Mouse (Mus musculus): ENCODE measurements around the gene Wapl.

Wapl gene

DNA sequence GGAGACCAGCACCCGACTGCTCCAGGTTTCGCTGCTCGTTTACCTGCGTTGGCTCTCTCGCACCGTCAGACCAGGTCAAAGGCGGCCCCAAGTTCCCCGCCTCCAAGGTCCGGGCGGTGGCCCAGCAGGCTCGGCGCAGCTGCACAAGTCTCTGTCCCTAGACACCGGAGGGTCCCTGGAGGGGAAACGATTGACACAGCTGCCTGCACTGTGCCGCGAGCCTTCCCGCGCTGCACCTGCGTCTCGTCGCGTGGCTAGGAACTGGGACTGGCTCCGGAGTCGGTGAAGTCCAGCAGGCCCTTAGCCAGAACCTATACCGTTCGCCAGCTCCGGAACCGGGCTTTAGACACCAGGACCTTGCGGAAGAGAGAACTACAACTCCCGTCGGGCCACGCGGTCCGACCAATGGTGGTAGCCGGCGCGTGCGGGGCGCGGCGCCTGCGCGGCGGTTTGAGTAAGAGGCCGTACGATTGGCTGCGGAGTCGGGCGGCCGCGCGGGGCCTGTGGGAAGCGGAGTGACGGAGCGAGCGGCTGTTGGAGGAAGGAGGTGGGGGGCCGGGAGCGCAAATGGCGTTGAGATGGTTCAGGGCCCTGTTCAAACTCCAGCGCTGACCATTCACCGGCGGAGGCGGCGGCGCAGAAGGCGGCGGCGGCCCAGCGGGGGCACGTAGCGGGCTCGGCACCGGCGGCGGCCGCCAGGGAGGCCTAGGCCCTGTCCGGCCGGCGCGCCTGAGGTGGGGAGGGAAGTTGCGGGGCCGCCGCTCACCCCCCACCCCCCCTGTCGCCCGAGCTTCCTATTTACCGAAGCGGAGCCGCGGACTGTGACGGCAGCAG, at the start of gene Wapl:
TSS of gene Wapl (plus strand) at position 534 of the 834 bp plus-strand sequence.
- peak; percentile 97 for DNase-seq

- DNase-seq = no peak
Measured at GRCm38 (mm10) chr14:34626824-34627223, 46.9 kb upstream of the Wapl start.

DNA sequence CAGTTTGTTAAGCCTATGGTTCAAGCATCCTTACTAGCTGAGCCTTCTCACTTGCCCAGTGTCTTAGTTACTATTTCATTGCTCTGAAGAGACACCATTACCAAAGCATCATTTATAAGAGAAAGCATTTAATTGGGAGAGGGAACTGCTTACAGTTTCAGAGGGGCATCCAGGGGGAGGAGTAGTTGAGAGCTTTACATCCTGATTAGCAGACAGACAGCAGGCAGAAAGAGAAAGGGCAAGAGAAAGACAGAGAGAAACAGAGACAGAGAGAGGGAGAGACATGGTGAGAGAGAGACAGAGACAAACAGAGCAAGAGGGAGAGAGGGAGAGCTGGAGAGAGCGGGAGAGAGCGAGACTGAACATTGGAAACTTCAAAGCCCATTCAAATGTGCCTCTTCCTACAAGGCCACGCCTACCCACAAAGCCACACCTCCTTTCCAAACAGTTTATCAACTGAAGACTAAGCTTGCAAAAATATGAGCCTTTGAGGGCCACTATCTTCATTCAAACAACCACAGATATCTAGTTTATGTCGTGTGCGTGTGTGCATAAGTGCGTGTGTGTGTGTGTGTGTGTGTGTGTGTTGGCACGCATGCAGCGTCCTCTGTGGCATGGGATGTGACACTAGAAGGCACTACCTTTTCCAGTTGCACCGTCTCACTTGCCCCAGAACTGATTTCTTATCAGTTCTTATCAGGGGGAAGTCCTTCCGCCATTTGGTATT, 40.8 kb upstream of the Wapl start:
- DNase-seq = no peak

- DNase-seq = no peak
Measured at GRCm38 (mm10) chr14:34635192-34635591, 38.5 kb upstream of the Wapl start.

DNA sequence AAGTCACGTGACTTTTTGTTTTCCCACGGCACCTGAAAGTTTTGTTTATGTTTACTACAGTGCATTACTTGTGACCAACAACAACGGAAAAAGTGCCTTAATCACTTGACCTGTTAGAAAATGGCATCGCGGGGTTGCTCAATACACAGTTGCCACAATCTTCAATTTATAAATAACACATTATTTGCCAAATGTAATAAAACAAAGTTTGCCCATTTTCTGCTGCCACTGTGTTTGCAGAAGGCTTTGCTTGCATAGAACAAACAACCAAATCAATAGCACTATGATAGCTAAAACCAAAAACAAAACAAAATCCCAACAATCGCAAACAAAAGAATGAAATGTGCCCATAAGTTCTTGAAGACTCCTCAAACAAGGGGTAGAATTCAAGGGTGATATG, 38.0 kb upstream of the Wapl start:
- DNase-seq = no peak

DNA sequence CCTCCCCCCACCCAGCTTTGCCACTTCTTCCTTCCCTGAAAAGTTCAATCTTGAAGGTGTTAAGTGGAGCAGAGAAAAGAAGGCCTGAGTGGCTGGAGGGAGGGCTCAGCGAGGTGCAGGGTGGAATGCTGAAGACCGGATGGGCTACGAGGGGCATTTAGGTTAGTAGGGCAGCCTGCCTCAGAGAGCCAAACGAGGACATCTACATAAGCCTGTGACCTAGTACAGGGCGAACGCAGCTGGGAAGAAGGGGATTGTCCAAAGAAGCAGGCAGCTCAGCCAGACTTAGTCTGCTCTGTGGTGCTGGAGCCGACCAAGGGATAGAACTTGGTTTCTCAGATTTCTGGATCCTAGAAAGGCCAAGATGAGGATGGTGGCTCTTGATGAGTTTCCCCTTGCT, 29.6 kb upstream of the Wapl start:
- DNase-seq = no peak

- DNase-seq = no peak
Measured at GRCm38 (mm10) chr14:34647870-34648475, 25.8 kb upstream of the Wapl start.

GRCm38 (mm10) chr14:34657131-34657530, 16.6 kb upstream of the Wapl start:
- no peak for DNase-seq

GRCm38 (mm10) chr14:34660351-34660787, 13.4 kb upstream of the Wapl start:
- no peak for DNase-seq

GRCm38 (mm10) chr14:34660788-34661591, 12.7 kb upstream of the Wapl start:
- no peak for DNase-seq

GRCm38 (mm10) chr14:34661621-34662477, 11.9 kb upstream of the Wapl start:
- peak; percentile 46 for DNase-seq

GRCm38 (mm10) chr14:34662478-34662826, 11.3 kb upstream of the Wapl start:
- DNase-seq = no peak

DNA sequence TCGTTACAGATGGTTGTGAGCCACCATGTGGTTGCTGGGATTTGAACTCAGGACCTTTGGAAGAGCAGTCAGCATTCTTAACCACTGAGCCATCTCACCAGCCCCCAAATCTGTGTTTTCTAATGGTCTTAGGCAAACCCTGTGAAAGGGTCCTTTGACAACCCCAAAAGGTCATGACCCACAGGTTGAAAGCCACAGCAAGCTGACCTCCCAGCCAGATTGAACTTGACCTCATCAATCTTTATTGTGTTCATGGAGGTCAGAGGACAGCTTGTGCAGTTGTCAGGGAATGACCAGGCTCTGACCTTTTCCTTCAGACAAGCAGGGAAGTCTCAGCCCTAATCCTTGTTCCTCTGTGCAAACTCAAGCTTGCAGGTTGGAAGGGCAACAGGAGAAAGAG, 10.3 kb upstream of the Wapl start:
- no peak for DNase-seq

GRCm38 (mm10) chr14:34669082-34669481, 4.6 kb upstream of the Wapl start:
- no peak for DNase-seq

DNA sequence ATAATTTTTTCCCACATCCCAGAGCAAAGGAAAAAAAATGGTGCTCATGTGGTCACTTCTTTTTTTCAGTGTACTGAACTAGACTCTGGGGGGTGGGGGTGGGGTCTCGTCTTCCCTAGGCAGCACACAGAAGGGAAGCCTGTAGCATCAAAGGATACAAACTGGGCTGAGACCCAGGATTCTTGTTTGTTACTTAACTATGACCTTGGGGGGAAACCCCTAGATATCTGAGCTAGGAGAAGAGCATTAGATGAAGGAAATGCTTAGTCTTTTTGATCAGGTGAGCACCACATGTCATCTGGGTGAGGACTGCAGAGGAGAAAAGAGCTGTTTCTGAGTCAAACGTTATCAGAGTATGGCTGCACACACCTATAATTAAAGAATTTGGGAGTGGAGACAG, 3.5 kb upstream of the Wapl start:
- no peak for DNase-seq

DNA sequence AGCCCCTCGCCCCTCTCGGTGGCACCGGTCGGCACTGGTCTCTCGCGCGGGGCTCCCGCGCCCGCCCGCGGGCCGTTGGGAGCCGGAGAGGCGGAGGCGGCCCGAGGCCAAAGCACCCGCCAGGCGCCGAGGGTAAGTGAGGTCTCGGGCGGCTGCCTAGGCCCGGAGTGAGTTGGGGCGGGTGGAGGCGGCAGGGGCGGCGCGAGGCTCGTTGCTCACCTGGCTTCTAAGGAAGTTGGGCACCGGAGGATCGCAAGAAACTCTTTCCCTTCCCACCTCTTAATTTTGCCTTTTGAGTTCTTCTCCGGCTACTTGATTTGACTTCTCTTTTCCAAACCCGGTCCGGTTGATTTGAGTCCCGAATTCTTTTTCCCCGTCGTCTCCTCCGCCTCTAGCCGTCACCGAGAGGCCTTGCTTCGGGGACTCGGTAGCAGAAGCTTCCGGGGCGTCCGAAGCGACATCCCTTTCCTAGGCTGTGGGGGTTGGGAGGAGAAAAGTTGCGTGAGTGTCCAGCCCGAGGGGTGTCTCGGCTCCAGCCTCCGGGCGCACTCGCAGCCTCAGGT, 582 bp downstream of the Wapl start:
- peak; percentile 48 for DNase-seq

DNA sequence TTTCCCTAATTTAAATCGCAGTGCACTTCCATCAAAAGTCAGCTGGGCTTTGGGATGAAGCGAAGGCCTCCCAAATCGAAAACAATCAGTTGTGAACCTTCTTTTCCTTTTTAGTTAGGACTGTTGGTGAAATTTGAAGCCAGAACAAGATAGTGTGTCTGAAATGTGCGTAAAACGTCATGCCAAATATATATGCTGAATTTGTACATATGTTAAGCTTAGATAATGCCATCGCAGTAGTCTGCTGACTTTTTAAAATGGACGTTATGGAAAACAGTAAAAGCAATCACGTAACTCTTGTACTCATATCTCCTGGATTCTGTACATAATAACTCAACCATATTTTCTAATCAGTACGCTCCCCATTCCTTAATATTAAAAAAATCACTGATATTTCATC, 1.2 kb downstream of the Wapl start:
- DNase-seq = no peak

DNA sequence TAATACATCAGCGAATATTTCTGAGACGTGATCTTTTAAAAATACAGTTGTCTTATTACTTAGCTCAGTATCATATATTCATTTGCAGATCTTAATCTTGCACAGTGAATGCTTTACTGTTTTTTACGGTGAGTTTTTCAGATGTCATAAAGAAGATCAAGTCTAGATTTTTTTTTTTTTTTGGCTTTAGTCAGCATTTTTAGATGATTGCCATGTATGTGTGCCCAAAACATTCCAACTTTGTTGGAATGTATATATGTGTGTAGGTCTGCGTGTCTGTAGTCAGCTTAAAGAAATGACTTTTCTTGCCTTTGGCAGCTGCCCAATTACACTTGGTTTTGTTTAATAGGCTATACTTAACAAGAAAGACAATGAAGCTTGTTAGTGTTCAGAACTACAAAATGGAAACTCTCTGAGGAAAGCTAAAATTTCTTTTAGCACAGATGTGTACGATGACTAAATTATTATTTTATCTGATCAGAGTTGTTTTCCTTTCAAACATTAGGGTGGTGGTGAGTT, 1.7 kb downstream of the Wapl start:
- no peak for DNase-seq

DNA sequence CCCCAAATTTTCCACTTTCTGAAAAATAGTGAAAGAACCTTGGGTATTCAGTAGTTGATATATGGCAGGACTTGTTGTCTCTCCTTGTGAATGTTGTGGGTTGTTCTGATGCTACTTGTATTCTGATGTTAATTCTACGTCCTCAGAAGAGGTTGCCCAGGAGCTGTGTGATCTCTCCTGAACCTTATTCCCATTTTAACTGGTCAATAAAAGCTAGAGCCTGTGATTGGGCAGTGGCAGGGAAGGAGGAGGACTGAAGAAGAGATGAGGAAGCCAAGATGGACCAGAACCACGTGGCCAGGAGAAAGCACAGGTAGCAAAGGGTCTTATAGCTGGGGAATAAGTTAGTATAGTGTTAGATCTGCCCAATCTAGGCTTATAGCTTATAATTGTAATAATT, 7.1 kb downstream of the Wapl start:
- no peak for DNase-seq

GRCm38 (mm10) chr14:34684989-34685388, 11.3 kb downstream of the Wapl start:
- no peak for DNase-seq

DNA sequence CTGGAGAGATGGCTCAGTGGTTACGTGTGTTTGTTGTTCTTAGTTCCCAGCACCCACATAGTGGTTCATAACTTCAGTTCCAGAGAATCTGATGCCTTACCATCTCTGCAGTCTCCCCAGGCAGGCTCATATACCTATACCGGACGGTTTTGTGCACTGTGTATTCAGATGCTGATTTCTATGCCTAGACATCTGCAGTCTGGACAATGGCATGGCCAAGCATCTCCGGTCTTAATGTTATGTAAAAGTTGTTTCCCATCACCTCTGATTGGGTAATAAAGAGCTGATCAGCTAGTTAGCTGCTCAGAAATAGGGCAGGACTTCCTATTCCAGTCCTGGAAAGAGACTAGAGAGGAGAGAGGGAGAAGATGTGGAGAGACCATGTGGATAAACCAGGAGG, 20.2 kb downstream of the Wapl start:
- DNase-seq = no peak

DNA sequence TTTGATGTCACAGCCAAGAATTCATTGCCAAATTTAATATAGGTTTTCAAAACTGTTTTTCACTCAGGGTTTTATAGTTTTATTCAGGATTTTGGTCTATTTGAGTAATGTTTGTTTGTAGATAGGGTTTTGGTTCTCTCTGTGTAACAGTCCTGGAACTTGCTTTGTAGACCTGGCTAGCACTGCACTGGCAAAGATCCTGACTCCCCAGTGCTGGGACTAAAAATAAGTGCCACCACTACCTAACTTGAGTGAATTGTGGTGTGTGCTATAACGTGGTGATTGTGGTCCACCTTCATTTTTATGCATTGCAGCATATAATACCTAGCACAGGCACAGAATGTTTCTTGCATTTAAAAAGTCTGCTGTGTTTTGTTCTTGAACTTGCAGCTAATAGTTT, 23.6 kb downstream of the Wapl start:
- peak; percentile 20 for DNase-seq
